In genomic region chr4:40236829-40237228, GRCm38 (mm10) we compare ENCODE assay signal across 22 mouse cellular contexts. TPM values are rescaled to one million over a fixed set of nuclear protein-coding genes. Genes with fewer than 3 reads are reported as not detected.
DNase-seq lines count a peak whose midpoint lies in the region; TF ChIP-seq lines count a peak whose summit lies in the region.
"Had no signal": no experiment of that assay in that cellular context is flagged by ENCODE, and none has a peak within 500 bp of the region (broad histone marks: within the 10 kb centered on the region; RNA-seq: fewer than 3 reads in every experiment).

No protein-coding gene starts in this region.

- TF ChIP-seq POLR2A in CH12.LX (IDR thresholded peaks at IDR 0.05; ENCODE audit: low read depth, low read length), result no peak

- H3K4me1 ChIP-seq in CH12.LX (ENCODE audit: control insufficient read depth in 1 of 2, insufficient read depth in 2 of 2), result peaks cover 7 to 26% of the 10 kb centered on the region in 2 experiments; a peak in 3 of 4 replicates
- H3K4me1 ChIP-seq: stomach, embryonic 15.5 days had no signal

- no peak overlapping the region for H3K4me2 ChIP-seq in CH12.LX (ENCODE audit: insufficient read depth, low read depth, poor library complexity, severe bottlenecking)
- H3K4me2 ChIP-seq: forebrain, embryonic 15.5 days; heart, embryonic 12.5 days; midbrain, embryonic 12.5 days; stomach, embryonic 15.5 days had no signal

- peak; percentile 64 for TF ChIP-seq EP300 in CH12.LX (IDR thresholded peaks at IDR 0.05; ENCODE audit: low read length)

- H3K9ac ChIP-seq in CH12.LX (ENCODE audit: insufficient read depth, low read depth), result no peak overlapping the region
- H3K9ac ChIP-seq: forebrain, embryonic 15.5 days; heart, embryonic 12.5 days; liver, postnatal 0 days; midbrain, embryonic 12.5 days; stomach, embryonic 15.5 days had no signal

- dilution Hi-C loops in CH12.LX (cut with MboI; ENCODE audit: extremely low pct_ligation_motif_present, extremely low pct_unique_long_range_greater_than_20kb, low sequenced_read_pairs), result no loop called here

- in situ Hi-C loops in CH12.LX (cut with MboI; ENCODE audit: low pct_ligation_motif_present, low pct_unique_long_range_greater_than_20kb, low sequenced_read_pairs), result no loop called here

- no peak overlapping the region for H3K4me3 ChIP-seq in CH12.LX (replicated peaks in 1 of 3; ENCODE audit: low read depth in 2 of 3, low read length in 2 of 3, poor library complexity in 1 of 3)
- H3K4me3 ChIP-seq: forebrain, embryonic 15.5 days; heart, embryonic 12.5 days; hindbrain, embryonic 10.5 days; midbrain, embryonic 12.5 days; stomach, embryonic 15.5 days had no signal

- DNase-seq in spleen, postnatal 36 days (ENCODE audit: low spot score in 2 of 2), result peak; percentile 37 to 40
- DNase-seq in spleen, postnatal 14 days (ENCODE audit: low spot score in 2 of 2), result no peak
- no peak for DNase-seq in CH12.LX (ENCODE audit: extremely low read depth)
- DNase-seq in naive thymus-derived CD4-positive, alpha-beta T cell, adult 2 months (ENCODE audit: low read depth), result peak; percentile 42
- DNase-seq in thymus, postnatal 4 days, result peak; percentile 18
- DNase-seq in layer of hippocampus, adult 9-10 months (ENCODE audit: low spot score), result no peak
- DNase-seq in gastrocnemius, postnatal 14 days, result no peak
- DNase-seq: adrenal gland, postnatal 14 days; cerebellum, adult 8-10 months; cerebellum, postnatal 36 days; gastrocnemius, postnatal 25 days; heart, adult 18-20 months; heart, postnatal 10 days; kidney, adult 9 months; kidney, postnatal 14 days; liver, postnatal 0 days; lung, postnatal 14 days had no signal

- H3K36me3 ChIP-seq in CH12.LX (replicated peaks in 1 of 2; ENCODE audit: control insufficient read depth in 1 of 2, insufficient read depth in 1 of 2, low read length in 1 of 2), result peaks cover 0 to 9% of the 10 kb centered on the region in 2 experiments
- H3K36me3 ChIP-seq: forebrain, embryonic 15.5 days; hindbrain, embryonic 10.5 days; midbrain, embryonic 12.5 days; stomach, embryonic 15.5 days had no signal

- no peaks in the 10 kb centered on the region for H3K27me3 ChIP-seq in CH12.LX (replicated peaks)
- H3K27me3 ChIP-seq: forebrain, embryonic 15.5 days; heart, embryonic 12.5 days; midbrain, embryonic 12.5 days; stomach, embryonic 15.5 days had no signal

- TF ChIP-seq RAD21 in CH12.LX (IDR thresholded peaks at IDR 0.05; ENCODE audit: low read depth, low read length), result no peak

- TF ChIP-seq CTCF in CH12.LX (conservative IDR thresholded peaks at IDR 0.05 in 1 of 2, IDR thresholded peaks at IDR 0.05 in 1 of 2; ENCODE audit: low read depth in 2 of 2, low read length in 2 of 2), result no peak

- H3K79me2 ChIP-seq in CH12.LX (replicated peaks; ENCODE audit: control insufficient read depth, extremely low read depth, insufficient read depth, poor library complexity, severe bottlenecking), result no peaks in the 10 kb centered on the region

- intact Hi-C loops in gastrocnemius, postnatal 14 days (cut with DNase I; ENCODE audit: low total_unique reads), result no loop called here

- no peaks in the 10 kb centered on the region for H3K9me3 ChIP-seq in CH12.LX (replicated peaks; ENCODE audit: low read length)
- H3K9me3 ChIP-seq: forebrain, embryonic 15.5 days; heart, embryonic 12.5 days; hindbrain, embryonic 10.5 days; midbrain, embryonic 12.5 days; stomach, embryonic 15.5 days had no signal

- H3K27ac ChIP-seq in CH12.LX (ENCODE audit: insufficient read depth, low read depth), result no peak overlapping the region
- H3K27ac ChIP-seq: forebrain, embryonic 15.5 days; hindbrain, embryonic 10.5 days; midbrain, embryonic 12.5 days; stomach, embryonic 15.5 days had no signal

TF ChIP-seq in CH12.LX, 34 proteins besides CTCF, POLR2A, EP300 and RAD21:
- TF ChIP-seq SMC3 (IDR thresholded peaks at IDR 0.05; ENCODE audit: low read depth, low read length), result no peak
- TF ChIP-seq CHD2 (IDR thresholded peaks at IDR 0.05; ENCODE audit: low read length), result no peak
- peak; percentile 53; the same call in 1 of the 2 replicates for TF ChIP-seq SIN3A (IDR thresholded peaks at IDR 0.05; ENCODE audit: low read length)
- peak; percentile 66; the same call in 1 of the 2 replicates for TF ChIP-seq IRF4 (IDR thresholded peaks at IDR 0.05; ENCODE audit: low read depth, low read length)
- TF ChIP-seq ELF1 (IDR thresholded peaks at IDR 0.05; ENCODE audit: low read depth, low read length), result no peak
- TF ChIP-seq TCF12 (IDR thresholded peaks at IDR 0.05; ENCODE audit: low read depth, low read length), result peak; percentile 61; the same call in 1 of the 2 replicates
- peak; percentile 42 for TF ChIP-seq USF1 (IDR thresholded peaks at IDR 0.05; ENCODE audit: low read depth, low read length)
- TF ChIP-seq E2F4 (IDR thresholded peaks at IDR 0.05; ENCODE audit: insufficient replicate concordance, low read depth, low read length), result no peak
TF ChIP-seq in CH12.LX: peak in this region for 4.

RNA-seq across cellular contexts. Expression of gene Ddx58, which starts 2.8 kb away (rescaled TPM):
- 4.5 and 6.6 TPM in 2 replicates for total RNA-seq in CH12.LX (2012; rRNA removed)
- total RNA-seq in CH12.LX (2014; rRNA removed), result 4.2 and 4.5 TPM in 2 replicates
- 6.4 and 7.3 TPM in 2 replicates for polyA plus RNA-seq in CH12.LX (2012; ENCODE audit: insufficient read length, low read depth)
- 1 to 10 TPM; 3.2 to 4.2 TPM for total RNA-seq in gastrocnemius, postnatal 14 days (2021)

RNA-seq across cellular contexts. Expression of gene Smim27, which starts 32.5 kb away (rescaled TPM):
- total RNA-seq in CH12.LX (2012; rRNA removed), result 6.5 and 7.8 TPM in 2 replicates
- 1.6 and 2.2 TPM in 2 replicates for total RNA-seq in CH12.LX (2014; rRNA removed)
- polyA plus RNA-seq in CH12.LX (2012; ENCODE audit: insufficient read length, low read depth), result 7.2 and 9.7 TPM in 2 replicates
- 10 to 100 TPM; 38.9 to 45.9 TPM for total RNA-seq in gastrocnemius, postnatal 14 days (2021)

RNA-seq across cellular contexts. Expression of gene Topors, which starts 32.8 kb away (rescaled TPM):
- 23.1 and 28.7 TPM in 2 replicates for total RNA-seq in CH12.LX (2012; rRNA removed)
- total RNA-seq in CH12.LX (2014; rRNA removed), result 36.1 and 39.7 TPM in 2 replicates
- polyA plus RNA-seq in CH12.LX (2012; ENCODE audit: insufficient read length, low read depth), result 38.9 and 43.8 TPM in 2 replicates
- total RNA-seq in gastrocnemius, postnatal 14 days (2021), result 10 to 100 TPM in 1 of 2 experiments, 1 to 10 TPM in 1; 9.0 to 10.7 TPM

RNA-seq across cellular contexts. Expression of gene Ndufb6, which starts 42.4 kb away (rescaled TPM):
- 205 and 227 TPM in 2 replicates for total RNA-seq in CH12.LX (2012; rRNA removed)
- 222 and 253 TPM in 2 replicates for total RNA-seq in CH12.LX (2014; rRNA removed)
- polyA plus RNA-seq in CH12.LX (2012; ENCODE audit: insufficient read length, low read depth), result 144 and 159 TPM in 2 replicates
- 100 to 1,000 TPM; 230 to 264 TPM for total RNA-seq in gastrocnemius, postnatal 14 days (2021)

Comparison
In these comparisons a context has a peak if more than half of its experiments do, and no peak if none do; other contexts are left out.
1. DNase-seq: peak in spleen, postnatal 36 days (2 of 2), naive thymus-derived CD4-positive, alpha-beta T cell, adult 2 months (single experiment) and thymus, postnatal 4 days (single experiment); none in spleen, postnatal 14 days (0 of 2), CH12.LX (single experiment), layer of hippocampus, adult 9-10 months (single experiment) and gastrocnemius, postnatal 14 days (single experiment).
2. RNA of gene Smim27, which starts 32.5 kb away (total RNA-seq): 38.9 to 45.9 TPM in gastrocnemius, postnatal 14 days; 1.6 to 7.8 TPM in CH12.LX; every median in the first group is over 4 times any median in the second.